Mouse (Mus musculus) heart, embryonic 16.5 days (tissue): Measurements from ENCODE around the gene Ube2j2. TPM values are rescaled to one million over a fixed set of nuclear protein-coding genes. Genes with fewer than 3 reads are reported as not detected.
A peak's percentile ranks its signal among the peaks of the same experiment; 100 is the strongest.

Source experiments
- ATAC-seq: fragments of 200-750 bp; cut with Nextera tagmentation; replicated peaks from 2 replicates; pipeline ENCODE4 v1.8.0; 2017; ENCODE audit warnings: moderate number of reproducible peaks; ENCODE audit not compliant: insufficient read depth, low FRiP score; ENCODE audit errors: extremely low read depth
- H3K27ac ChIP-seq: fragments of 300-500 bp; sonication (generic); 2 replicates; pipeline ENCODE4 v1.5.1; 2014; ENCODE audit warnings: mild to moderate bottlenecking, low read length, control low read depth, moderate library complexity
- H3K27me3 ChIP-seq: fragments of 300-500 bp; sonication (generic); 2 replicates; pipeline ENCODE4 v1.6.1; 2014; ENCODE audit warnings: low read length, mixed read lengths; ENCODE audit not compliant: control insufficient read depth, insufficient read depth
- H3K36me3 ChIP-seq: fragments of 300-500 bp; sonication (generic); 2 replicates; pipeline ENCODE4 v1.6.1; 2014; ENCODE audit not compliant: control insufficient read depth, insufficient read depth
- H3K4me1 ChIP-seq: fragments of 300-500 bp; sonication (generic); 2 replicates; pipeline ENCODE4 v1.6.1; 2014; ENCODE audit warnings: low read length, mixed read lengths; ENCODE audit not compliant: control insufficient read depth, insufficient read depth
- H3K4me2 ChIP-seq: fragments of 300-500 bp; sonication (generic); 2 replicates; pipeline ENCODE4 v1.6.1; 2014; ENCODE audit warnings: low read depth, mild to moderate bottlenecking, control low read depth, low read length
- H3K4me3 ChIP-seq: fragments of 300-500 bp; sonication (generic); 2 replicates; pipeline ENCODE4 v1.5.1; 2014; ENCODE audit warnings: mild to moderate bottlenecking, control low read depth, low read length
- H3K9ac ChIP-seq: fragments of 300-500 bp; sonication (generic); 2 replicates; pipeline ENCODE4 v1.6.1; 2014; ENCODE audit warnings: low read length, control low read depth
- H3K9me3 ChIP-seq: fragments of 300-500 bp; sonication (generic); replicated peaks from 2 replicates; pipeline ENCODE4 v1.6.1; 2016; ENCODE audit warnings: low read length; ENCODE audit not compliant: control insufficient read depth
- WGBS: fragments of 180-500 bp; shearing (Covaris S2); extraction: QIAGEN DNeasy Blood & Tissue Kit; methylation state at CpG from one replicate; pipeline ENCODE4 v1.1.7; 2014; 5-methylcytosine and 5-hydroxymethylcytosine counted together
- polyA plus RNA-seq: library from polyadenylated mRNA; unstranded; fragments of >200 nt; fragmentation: Nextera tagmentation; extraction: Ambion mirVana; gene quantifications from 2 replicates; pipeline ENCODE4 v1.2.1, GENCODE M21; 2015

Gene Ube2j2
- polyA plus RNA-seq, 1 experiment from 2014 or later, result 74.9 TPM

DNA sequence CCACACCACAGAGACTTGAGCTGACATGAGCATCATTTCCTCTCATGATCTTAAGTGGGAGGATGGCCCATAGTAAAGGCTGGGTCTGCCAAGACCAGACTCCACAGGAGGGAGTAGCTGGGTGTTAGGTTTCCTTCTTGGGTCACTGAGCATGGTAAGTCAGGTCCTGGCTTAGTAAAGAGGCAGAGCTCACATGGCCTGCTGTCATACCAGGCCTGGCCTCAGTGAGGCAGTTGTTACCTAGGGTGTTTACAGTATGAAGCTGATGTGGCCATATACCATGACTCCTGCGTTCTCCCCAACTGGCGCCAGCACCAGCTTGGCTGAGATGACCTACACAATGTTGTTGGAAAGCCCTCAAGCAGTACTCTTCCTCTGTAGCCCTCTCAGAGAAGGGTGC lies 29.6 kb downstream of the Ube2j2 start:
- Histone ChIP-seq H3K4me2 (no peak overlapping the region), H3K4me1 (no peaks in the 10 kb centered on the region), H3K27ac (no peak overlapping the region), H3K9ac (no peak overlapping the region), H3K9me3 (no peaks in the 10 kb centered on the region), H3K36me3 (no peaks in the 10 kb centered on the region), H3K4me3 (no peak overlapping the region), H3K27me3 (no peaks in the 10 kb centered on the region)
- no peak for ATAC-seq
- WGBS, result 84% methylated on average over 2 of the region's 2 CpGs

DNA sequence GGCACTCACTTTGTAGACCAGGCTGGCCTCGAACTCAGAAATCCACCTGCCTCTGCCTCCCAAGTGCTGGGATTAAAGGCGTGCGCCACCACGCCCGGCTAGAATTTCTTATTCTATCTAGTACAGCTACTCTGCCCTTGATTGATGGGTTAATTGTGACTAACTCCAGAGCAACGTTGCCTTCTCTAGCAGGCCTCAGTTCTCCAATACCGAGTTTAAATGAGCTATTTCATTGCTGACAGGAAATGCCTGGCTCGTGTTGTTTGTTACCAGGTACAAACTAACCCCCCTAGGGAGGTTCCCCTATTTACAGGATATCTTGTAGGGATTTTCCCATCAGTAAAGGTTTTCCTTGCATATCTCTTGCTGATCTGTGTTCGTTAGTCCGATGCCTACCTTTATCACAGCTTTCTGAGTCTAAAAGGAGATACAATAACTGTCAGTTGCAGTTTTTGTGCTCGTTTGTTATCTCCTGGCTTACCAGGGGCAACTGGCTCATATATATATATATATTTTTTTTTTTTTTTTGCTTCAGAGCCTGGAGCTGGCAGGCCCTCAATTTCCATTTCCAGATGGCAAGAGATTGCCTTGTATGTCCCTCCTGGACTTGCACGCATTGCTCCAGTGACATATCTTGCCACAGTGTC lies 37.9 kb downstream of the Ube2j2 start:
- WGBS, result 65% methylated on average over 11 of the region's 12 CpGs

GRCm38 (mm10) chr4:155983788-155984187 lies 40.2 kb downstream of the Ube2j2 start:
- H3K27ac ChIP-seq, result no peak overlapping the region
- H3K4me3 ChIP-seq, result no peak overlapping the region
- no peaks in the 10 kb centered on the region for H3K4me1 ChIP-seq
- no peak overlapping the region for H3K9ac ChIP-seq
- H3K27me3 ChIP-seq, result peaks cover 2% of the 10 kb centered on the region; the same call in 1 of the 2 replicates
- H3K4me2 ChIP-seq, result no peak overlapping the region
- no peak for ATAC-seq
- no peaks in the 10 kb centered on the region for H3K9me3 ChIP-seq
- H3K36me3 ChIP-seq, result no peaks in the 10 kb centered on the region
- WGBS, result 21% methylated on average over 2 of the region's 2 CpGs

More for the DNA sequence above, 37.9 kb downstream of the Ube2j2 start:
- H3K4me3 ChIP-seq, result no peak overlapping the region
- H3K27me3 ChIP-seq, result peaks cover 2% of the 10 kb centered on the region; the same call in 1 of the 2 replicates
- H3K36me3 ChIP-seq, result no peaks in the 10 kb centered on the region
- H3K4me2 ChIP-seq, result no peak overlapping the region
- H3K9me3 ChIP-seq, result no peaks in the 10 kb centered on the region
- no peaks in the 10 kb centered on the region for H3K4me1 ChIP-seq
- H3K27ac ChIP-seq, result no peak overlapping the region
- ATAC-seq, result no peak
- no peak overlapping the region for H3K9ac ChIP-seq

- ATAC-seq, result no peak
- WGBS, result 84% methylated on average over 22 of the region's 22 CpGs
- Histone ChIP-seq H3K9me3 (no peaks in the 10 kb centered on the region), H3K27me3 (no peaks in the 10 kb centered on the region), H3K4me2 (peak overlapping the region; percentile 98), H3K9ac (peak overlapping the region; percentile 85), H3K4me1 (peaks cover 22% of the 10 kb centered on the region), H3K27ac (peak overlapping the region; percentile 95; the same call in 1 of the 2 replicates), H3K36me3 (0 out of 2 replicates have a peak, but pooled peaks cover 2% of the 10 kb centered on the region), H3K4me3 (peak overlapping the region; percentile 72)
These were observed 47.7 kb downstream of the Ube2j2 start for GRCm38 (mm10) chr4:155991211-155991907.

GRCm38 (mm10) chr4:155991908-155992230 lies 48.2 kb downstream of the Ube2j2 start:
- no peak for ATAC-seq
- no peaks in the 10 kb centered on the region for H3K9me3 ChIP-seq
- 23% methylated on average over 37 of the region's 37 CpGs for WGBS
- peak overlapping the region; percentile 85 for H3K9ac ChIP-seq
- peak overlapping the region; percentile 95 for H3K27ac ChIP-seq
- peak overlapping the region; percentile 98 for H3K4me2 ChIP-seq
- H3K36me3 ChIP-seq, result 0 out of 2 replicates have a peak, but pooled peaks cover 5% of the 10 kb centered on the region
- peaks cover 22% of the 10 kb centered on the region for H3K4me1 ChIP-seq
- H3K27me3 ChIP-seq, result no peaks in the 10 kb centered on the region
- peak overlapping the region; percentile 72 for H3K4me3 ChIP-seq

DNA sequence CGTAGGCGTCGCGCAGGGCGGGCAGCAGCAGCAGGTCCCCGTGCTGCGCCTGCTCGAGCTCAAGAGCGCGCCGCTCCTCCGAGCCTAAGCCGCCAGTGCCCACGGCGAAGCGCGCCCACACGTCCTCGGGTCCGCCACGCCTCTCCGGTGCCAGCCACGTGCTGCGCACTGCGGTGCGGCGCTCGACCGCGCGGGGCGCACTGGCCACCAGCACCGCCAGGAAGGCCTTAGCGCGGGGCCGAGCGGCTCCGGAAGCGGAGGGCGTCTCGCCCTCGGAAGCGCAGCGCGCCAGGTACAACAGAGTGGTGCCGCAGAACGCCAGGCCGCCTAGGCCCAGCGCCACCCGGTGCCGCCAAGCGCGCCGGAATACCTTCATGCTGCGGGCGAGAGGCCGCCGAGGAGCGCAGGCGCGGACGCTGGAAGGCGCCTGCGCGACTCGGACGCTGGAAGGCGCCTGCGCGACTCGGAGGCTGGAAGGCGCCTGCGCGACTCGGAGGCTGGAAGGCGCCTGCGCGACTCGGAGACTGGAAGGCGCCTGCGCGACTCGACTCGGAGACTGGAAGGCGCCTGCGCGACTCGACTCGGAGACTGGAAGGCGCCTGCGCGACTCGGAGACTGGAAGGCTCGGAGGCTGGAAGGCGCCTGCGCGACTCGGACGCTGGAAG lies 48.7 kb downstream of the Ube2j2 start, which contains the start of the genes B3galt6 and Sdf4:
Gene B3galt6 (minus strand): TSS at position 409 of the 665 bp plus-strand sequence.
Gene Sdf4 (plus strand): TSS at position 632 of the 665 bp plus-strand sequence.
- H3K4me1 ChIP-seq, result peaks cover 22% of the 10 kb centered on the region
- no peaks in the 10 kb centered on the region for H3K9me3 ChIP-seq
- WGBS, result under 1% methylated on average over 99 of the region's 99 CpGs
- peaks cover 7% of the 10 kb centered on the region for H3K36me3 ChIP-seq
- no peaks in the 10 kb centered on the region for H3K27me3 ChIP-seq
- peak within 1 kb of the TSS; percentile 95 for H3K4me3 ChIP-seq
- H3K27ac ChIP-seq, result peak within 1 kb of the TSS; percentile 97
- H3K9ac ChIP-seq, result peak within 1 kb of the TSS; percentile 91
- H3K4me2 ChIP-seq, result peak within 1 kb of the TSS; percentile 98
- ATAC-seq, result peak; percentile 83

DNA sequence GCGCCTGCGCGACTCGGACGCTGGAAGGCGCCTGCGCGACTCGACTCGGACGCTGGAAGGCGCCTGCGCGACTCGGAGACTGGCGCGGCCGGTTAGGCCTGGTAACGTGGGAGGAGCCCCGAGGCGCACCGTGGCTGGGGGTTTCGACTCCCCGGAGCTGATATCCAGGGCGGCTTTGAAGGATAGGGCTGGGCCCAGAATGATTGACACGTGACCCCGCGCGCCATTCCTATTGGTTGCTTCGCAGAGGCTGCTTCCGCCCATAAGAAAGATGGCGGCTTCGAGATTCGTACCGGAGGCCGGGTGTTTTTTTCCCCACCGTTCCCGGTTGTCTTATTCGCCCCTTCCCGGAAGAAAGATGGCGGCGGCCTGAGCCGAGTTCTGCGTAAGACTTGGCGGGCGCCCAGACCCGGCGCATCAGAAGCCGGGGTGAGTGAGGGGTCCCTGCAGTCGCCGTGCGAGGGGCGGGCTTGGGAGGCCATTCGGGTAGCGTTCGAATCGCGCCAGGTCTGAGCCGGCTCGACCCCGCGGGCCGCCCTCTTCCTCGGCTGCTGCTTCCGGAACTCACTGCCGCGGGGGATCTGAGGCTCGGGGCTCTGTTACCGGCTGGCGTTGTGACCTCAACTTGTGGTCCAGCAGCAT lies 49.4 kb downstream of the Ube2j2 start:
- Histone ChIP-seq H3K9ac (peak overlapping the region; percentile 91), H3K4me3 (peak overlapping the region; percentile 95), H3K36me3 (peaks cover 12% of the 10 kb centered on the region), H3K4me1 (peaks cover 22% of the 10 kb centered on the region), H3K4me2 (peak overlapping the region; percentile 73), H3K9me3 (no peaks in the 10 kb centered on the region), H3K27me3 (no peaks in the 10 kb centered on the region), H3K27ac (peak overlapping the region; percentile 97)
- peak; percentile 82 for ATAC-seq
- under 1% methylated on average over 70 of the region's 70 CpGs for WGBS

DNA sequence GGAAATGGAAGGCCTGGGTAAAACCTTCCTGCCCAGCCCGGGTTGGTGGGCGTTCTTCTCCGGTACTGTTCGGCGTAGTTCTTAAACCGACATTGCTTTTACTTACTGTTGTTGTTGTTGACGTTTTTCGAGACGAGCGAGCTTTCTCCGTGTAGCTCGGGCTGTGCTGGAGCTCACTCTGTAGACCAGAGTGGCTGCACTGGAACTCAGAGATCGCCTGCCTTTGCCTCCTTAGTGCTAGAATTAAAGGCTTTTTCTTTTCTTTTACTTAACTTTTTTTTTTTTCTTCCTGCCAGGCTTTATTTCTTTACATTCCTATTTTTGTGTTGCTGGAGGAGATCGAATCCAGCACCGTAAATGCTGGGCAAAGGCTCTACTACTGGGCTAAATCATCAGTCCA lies 50.0 kb downstream of the Ube2j2 start:
- peaks cover 15% of the 10 kb centered on the region for H3K36me3 ChIP-seq
- no peaks in the 10 kb centered on the region for H3K27me3 ChIP-seq
- peak overlapping the region; percentile 91 for H3K9ac ChIP-seq
- H3K4me3 ChIP-seq, result peak overlapping the region; percentile 95
- peaks cover 22% of the 10 kb centered on the region for H3K4me1 ChIP-seq
- 3% methylated on average over 15 of the region's 15 CpGs for WGBS
- no peak for ATAC-seq
- H3K27ac ChIP-seq, result peak overlapping the region; percentile 97
- H3K4me2 ChIP-seq, result peak overlapping the region; percentile 73
- no peaks in the 10 kb centered on the region for H3K9me3 ChIP-seq
